Mouse (Mus musculus) embryonic facial prominence, embryonic 12.5 days (tissue): ENCODE measurements around the gene Erich3. TPM values are rescaled to one million over a fixed set of nuclear protein-coding genes. Genes with fewer than 3 reads are reported as not detected.

Source experiments
- ATAC-seq: fragments of 200-750 bp; cut with Nextera tagmentation; 2 replicates; pipeline ENCODE4 v1.8.0; 2017; ENCODE audit not compliant: insufficient number of reproducible peaks, insufficient read depth, low FRiP score, low TSS enrichment
- H3K27ac ChIP-seq: fragments of 300-500 bp; sonication (generic); 2 replicates; pipeline ENCODE4 v1.5.1; 2016; ENCODE audit warnings: mild to moderate bottlenecking
- H3K27me3 ChIP-seq: fragments of 300-500 bp; sonication (generic); 2 replicates; pipeline ENCODE4 v1.6.1; 2016; ENCODE audit warnings: mild to moderate bottlenecking, moderate library complexity
- H3K36me3 ChIP-seq: fragments of 300-500 bp; sonication (generic); 2 replicates; pipeline ENCODE4 v1.6.1; 2016; ENCODE audit warnings: mild to moderate bottlenecking
- H3K4me1 ChIP-seq: fragments of 300-500 bp; sonication (generic); 2 replicates; pipeline ENCODE4 v1.6.1; 2016
- H3K4me2 ChIP-seq: fragments of 300-500 bp; sonication (generic); replicated peaks from 2 replicates; pipeline ENCODE4 v1.6.1; 2016; ENCODE audit warnings: mild to moderate bottlenecking, moderate library complexity
- H3K4me3 ChIP-seq: fragments of 300-500 bp; sonication (generic); 2 replicates; pipeline ENCODE4 v1.5.1; 2016; ENCODE audit warnings: mild to moderate bottlenecking
- H3K9ac ChIP-seq: fragments of 300-500 bp; sonication (generic); 2 replicates; pipeline ENCODE4 v1.6.1; 2016; ENCODE audit warnings: mild to moderate bottlenecking, moderate library complexity
- H3K9me3 ChIP-seq: fragments of 300-500 bp; sonication (generic); 2 replicates; pipeline ENCODE4 v1.6.1; 2016; ENCODE audit warnings: mild to moderate bottlenecking, moderate library complexity
- WGBS: fragments of 180-500 bp; shearing (Covaris S2); methylation state at CpG from one replicate; pipeline ENCODE4 v1.1.7; 2016; 5-methylcytosine and 5-hydroxymethylcytosine counted together
- polyA plus RNA-seq: library from polyadenylated mRNA; unstranded; fragments of >200 nt; fragmentation: Nextera tagmentation; extraction: Ambion mirVana; gene quantifications from 2 replicates; pipeline ENCODE4 v1.2.1, GENCODE M21; 2016

Gene Erich3
- polyA plus RNA-seq, 1 experiment from 2014 or later: 0.32 TPM

DNA sequence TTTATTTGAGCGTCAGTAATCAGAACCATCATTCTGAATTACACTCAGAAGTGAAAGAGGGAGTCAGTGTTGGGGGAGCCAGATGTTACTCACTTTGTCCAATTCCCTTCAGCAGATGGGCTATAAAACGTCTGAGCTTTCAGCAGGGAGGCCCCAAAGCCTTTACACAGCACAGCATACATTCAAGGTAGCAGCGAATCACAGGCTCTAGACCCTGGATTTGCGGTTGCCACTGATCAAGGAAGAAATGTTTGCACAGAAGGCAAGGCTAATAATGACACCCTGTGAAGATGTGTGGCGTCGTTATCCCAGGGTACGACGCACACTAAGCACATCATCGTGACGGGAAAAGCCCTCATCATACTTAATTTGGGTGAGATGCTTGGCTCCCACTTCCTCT is 67.8 kb downstream of the Erich3 start:
- no peak overlapping the region for H3K9ac ChIP-seq
- H3K4me2 ChIP-seq: no peak overlapping the region
- no peaks in the 10 kb centered on the region for H3K36me3 ChIP-seq
- H3K27me3 ChIP-seq: no peaks in the 10 kb centered on the region
- H3K4me1 ChIP-seq: no peaks in the 10 kb centered on the region
- ATAC-seq: no peak
- no peaks in the 10 kb centered on the region for H3K9me3 ChIP-seq
- WGBS: 82% methylated on average over 10 of the region's 10 CpGs
- no peak overlapping the region for H3K4me3 ChIP-seq
- no peak overlapping the region for H3K27ac ChIP-seq

DNA sequence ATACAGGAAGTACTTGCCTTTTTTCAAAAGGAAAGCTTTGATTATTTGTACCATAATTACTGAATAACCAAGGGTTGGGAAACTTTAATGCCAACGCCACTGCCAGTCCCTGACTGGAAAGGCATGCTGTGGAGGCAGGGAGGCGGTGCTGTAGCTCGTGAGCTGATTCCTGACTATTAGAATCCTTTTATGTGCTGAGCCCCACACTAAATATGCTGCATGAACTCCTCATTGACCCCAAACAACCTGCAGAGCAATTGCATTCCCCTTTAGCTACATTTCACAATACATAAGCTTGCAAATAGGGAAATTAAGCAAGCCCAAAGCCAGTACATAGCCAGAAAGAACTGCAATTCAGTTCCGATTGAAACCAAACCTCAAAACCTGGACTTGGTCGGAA is 77.8 kb downstream of the Erich3 start:
- no peak overlapping the region for H3K27ac ChIP-seq
- H3K9me3 ChIP-seq: no peaks in the 10 kb centered on the region
- ATAC-seq: no peak
- H3K36me3 ChIP-seq: no peaks in the 10 kb centered on the region
- no peak overlapping the region for H3K4me3 ChIP-seq
- H3K27me3 ChIP-seq: no peaks in the 10 kb centered on the region
- H3K4me2 ChIP-seq: no peak overlapping the region
- WGBS: 71% methylated on average over 5 of the region's 5 CpGs
- no peaks in the 10 kb centered on the region for H3K4me1 ChIP-seq
- H3K9ac ChIP-seq: no peak overlapping the region

DNA sequence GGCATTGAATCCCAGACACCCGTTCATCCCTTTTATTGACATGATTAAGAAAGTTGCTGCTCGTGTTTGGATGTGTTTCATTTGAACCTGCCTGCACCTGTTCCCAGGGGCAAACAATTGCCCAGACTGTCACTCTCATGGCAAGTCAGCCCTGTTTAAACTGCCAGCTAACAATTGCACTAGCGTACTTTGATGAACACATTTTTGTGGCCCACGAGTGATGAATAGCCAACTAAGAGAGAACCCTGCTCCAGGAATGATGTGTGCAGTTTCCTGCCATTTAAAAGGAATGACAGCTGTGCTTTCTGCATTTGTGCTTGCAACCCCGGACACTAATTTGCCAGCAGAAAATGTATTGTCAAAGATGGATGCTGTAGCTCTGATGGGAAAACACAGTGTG is 79.3 kb downstream of the Erich3 start:
- H3K27me3 ChIP-seq: no peaks in the 10 kb centered on the region
- H3K4me3 ChIP-seq: no peak overlapping the region
- no peak overlapping the region for H3K9ac ChIP-seq
- WGBS: 72% methylated on average over 5 of the region's 5 CpGs
- no peak for ATAC-seq
- no peaks in the 10 kb centered on the region for H3K9me3 ChIP-seq
- no peaks in the 10 kb centered on the region for H3K4me1 ChIP-seq
- no peak overlapping the region for H3K4me2 ChIP-seq
- no peak overlapping the region for H3K27ac ChIP-seq
- H3K36me3 ChIP-seq: no peaks in the 10 kb centered on the region

DNA sequence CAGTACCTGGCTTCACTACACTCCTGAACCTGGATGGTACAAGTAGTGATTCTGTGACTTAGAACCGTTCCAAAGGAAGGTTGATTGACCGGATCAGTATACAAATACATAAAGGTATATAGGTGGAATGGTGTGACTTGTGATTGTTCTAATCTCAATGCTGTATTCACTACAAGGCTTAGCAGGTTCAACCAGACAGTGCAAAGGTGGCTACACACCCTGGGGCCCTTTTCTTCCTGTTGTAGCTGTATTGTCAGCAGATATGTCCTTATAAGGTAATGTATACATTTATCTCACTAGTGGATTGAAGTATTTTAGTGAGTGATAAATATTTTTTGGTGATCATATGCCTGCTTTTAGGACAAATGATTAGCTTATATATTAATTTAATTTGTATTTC is 80.7 kb downstream of the Erich3 start:
- Histone ChIP-seq H3K36me3 (no peaks in the 10 kb centered on the region), H3K27ac (no peak overlapping the region), H3K9ac (no peak overlapping the region), H3K4me2 (no peak overlapping the region), H3K27me3 (no peaks in the 10 kb centered on the region), H3K9me3 (no peaks in the 10 kb centered on the region), H3K4me1 (no peaks in the 10 kb centered on the region), H3K4me3 (no peak overlapping the region)
- no peak for ATAC-seq
- 91% methylated on average over 2 of the region's 2 CpGs for WGBS

DNA sequence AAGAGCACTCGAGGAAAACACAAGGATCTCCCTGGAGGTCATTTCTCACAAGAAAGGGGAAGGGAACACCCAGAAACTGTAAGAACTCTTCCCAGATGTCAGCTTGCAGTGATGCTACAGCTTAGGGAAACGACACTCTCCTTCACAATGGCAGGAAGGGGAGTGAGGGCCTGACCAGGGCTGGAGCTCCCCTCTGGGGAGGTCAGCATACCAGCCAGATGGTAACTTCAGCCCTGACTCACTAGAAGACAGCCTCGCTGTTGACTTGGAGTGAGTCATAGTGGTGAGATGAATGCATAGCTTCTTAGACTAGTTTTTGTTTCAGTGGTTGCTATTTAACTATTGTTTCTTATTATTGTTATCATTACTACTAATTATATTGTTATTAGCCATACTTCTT is 90.8 kb downstream of the Erich3 start:
- Histone ChIP-seq H3K4me1 (no peaks in the 10 kb centered on the region), H3K9me3 (no peaks in the 10 kb centered on the region), H3K36me3 (no peaks in the 10 kb centered on the region), H3K4me3 (no peak overlapping the region), H3K4me2 (no peak overlapping the region), H3K27me3 (no peaks in the 10 kb centered on the region), H3K27ac (no peak overlapping the region), H3K9ac (no peak overlapping the region)
- ATAC-seq: no peak
- 36% methylated on average over 3 of the region's 3 CpGs for WGBS

DNA sequence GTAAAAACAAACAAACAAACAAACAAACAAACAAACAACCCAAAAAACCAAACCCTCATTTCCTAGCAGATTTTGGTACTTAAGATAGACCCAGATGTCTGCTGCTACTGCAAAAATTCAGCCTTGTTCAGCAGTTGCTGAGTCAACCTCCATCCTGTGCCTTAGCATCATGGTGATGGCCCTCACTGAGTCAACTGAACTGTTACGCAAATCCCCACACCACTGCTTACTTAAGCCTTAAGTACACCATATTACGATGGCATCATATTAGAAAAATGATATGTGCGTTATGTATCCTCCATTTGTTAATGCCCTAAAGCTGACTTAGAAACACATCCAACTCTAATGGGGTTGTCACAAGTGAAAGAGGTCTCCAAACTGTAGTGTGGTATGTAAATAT is 91.6 kb downstream of the Erich3 start:
- H3K4me1 ChIP-seq: no peaks in the 10 kb centered on the region
- H3K9ac ChIP-seq: no peak overlapping the region
- H3K27ac ChIP-seq: no peak overlapping the region
- H3K4me3 ChIP-seq: no peak overlapping the region
- no peaks in the 10 kb centered on the region for H3K9me3 ChIP-seq
- no peaks in the 10 kb centered on the region for H3K27me3 ChIP-seq
- no peak overlapping the region for H3K4me2 ChIP-seq
- 93% methylated on average over 3 of the region's 3 CpGs for WGBS
- H3K36me3 ChIP-seq: no peaks in the 10 kb centered on the region
- ATAC-seq: no peak

DNA sequence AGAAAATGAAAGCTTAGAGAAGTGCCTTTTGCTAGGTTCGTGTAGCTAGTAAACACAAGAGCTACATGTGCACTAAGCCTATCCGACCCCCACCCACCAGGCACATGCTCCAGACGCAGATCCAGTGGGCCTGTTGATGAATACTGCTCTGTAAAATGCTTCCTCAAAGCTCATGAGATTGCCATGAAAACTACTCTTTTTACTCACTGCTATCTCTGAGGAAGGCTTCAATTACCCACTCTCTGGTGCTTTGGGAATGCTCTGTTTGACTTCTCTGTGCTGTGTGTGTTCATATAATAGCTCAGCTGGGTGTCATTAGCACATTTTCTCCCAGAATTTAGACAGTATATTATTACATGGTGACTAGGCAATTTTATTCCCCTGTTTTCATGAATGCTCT is 94.4 kb downstream of the Erich3 start:
- H3K36me3 ChIP-seq: no peaks in the 10 kb centered on the region
- H3K9ac ChIP-seq: no peak overlapping the region
- H3K27ac ChIP-seq: no peak overlapping the region
- no peak overlapping the region for H3K4me2 ChIP-seq
- no peak overlapping the region for H3K4me3 ChIP-seq
- no peaks in the 10 kb centered on the region for H3K27me3 ChIP-seq
- no peak for ATAC-seq
- H3K4me1 ChIP-seq: no peaks in the 10 kb centered on the region
- 54% methylated on average over 3 of the region's 3 CpGs for WGBS
- H3K9me3 ChIP-seq: no peaks in the 10 kb centered on the region

DNA sequence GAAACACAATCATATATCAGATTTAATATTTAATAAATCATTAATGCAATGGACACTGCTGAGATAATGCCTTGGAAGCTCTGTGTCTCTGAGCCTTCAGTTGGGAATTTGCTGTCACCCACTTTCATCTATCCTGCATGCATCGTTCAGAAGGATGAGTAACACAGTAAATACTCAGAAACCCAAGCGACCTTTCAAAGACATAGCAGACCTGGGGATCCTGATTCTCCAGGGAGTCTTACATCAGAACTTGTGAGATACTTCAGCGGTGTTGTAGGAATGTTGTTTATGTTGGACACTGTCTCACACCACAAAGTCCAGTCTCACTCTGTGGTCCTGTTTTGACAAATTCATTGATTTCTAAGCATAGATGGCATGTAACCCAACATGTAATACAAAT is 97.4 kb downstream of the Erich3 start:
- WGBS: 76% methylated on average over 3 of the region's 3 CpGs
- no peak for ATAC-seq
- Histone ChIP-seq H3K4me3 (no peak overlapping the region), H3K27me3 (no peaks in the 10 kb centered on the region), H3K36me3 (no peaks in the 10 kb centered on the region), H3K9me3 (no peaks in the 10 kb centered on the region), H3K9ac (no peak overlapping the region), H3K27ac (no peak overlapping the region), H3K4me2 (no peak overlapping the region), H3K4me1 (0 out of 2 replicates have a peak, but pooled peaks cover 5% of the 10 kb centered on the region)

DNA sequence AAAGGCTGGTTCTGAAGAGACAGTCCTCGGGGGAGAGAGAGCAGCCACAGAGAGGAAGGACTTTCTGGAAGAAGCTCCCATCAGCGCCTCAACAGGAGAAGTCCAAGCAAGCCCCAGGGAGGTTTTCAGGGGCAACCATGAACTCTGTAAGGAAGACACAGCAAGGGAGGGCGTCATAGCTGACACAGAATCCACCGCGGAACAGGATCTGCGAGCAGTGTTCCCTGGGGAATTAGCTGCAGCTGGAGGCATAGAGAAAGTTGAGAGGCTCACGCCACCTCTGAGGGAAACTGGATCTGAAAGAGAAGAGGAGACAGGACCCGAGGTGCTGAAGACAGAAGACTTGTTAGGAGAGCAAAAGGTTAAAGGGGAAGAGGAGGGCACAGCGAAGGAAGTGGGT is 99.7 kb downstream of the Erich3 start:
- Histone ChIP-seq H3K27ac (no peak overlapping the region), H3K4me3 (no peak overlapping the region), H3K9me3 (no peaks in the 10 kb centered on the region), H3K4me2 (no peak overlapping the region), H3K4me1 (0 out of 2 replicates have a peak, but pooled peaks cover 5% of the 10 kb centered on the region), H3K9ac (no peak overlapping the region), H3K27me3 (no peaks in the 10 kb centered on the region), H3K36me3 (no peaks in the 10 kb centered on the region)
- WGBS: 39% methylated on average over 9 of the region's 9 CpGs
- ATAC-seq: no peak

DNA sequence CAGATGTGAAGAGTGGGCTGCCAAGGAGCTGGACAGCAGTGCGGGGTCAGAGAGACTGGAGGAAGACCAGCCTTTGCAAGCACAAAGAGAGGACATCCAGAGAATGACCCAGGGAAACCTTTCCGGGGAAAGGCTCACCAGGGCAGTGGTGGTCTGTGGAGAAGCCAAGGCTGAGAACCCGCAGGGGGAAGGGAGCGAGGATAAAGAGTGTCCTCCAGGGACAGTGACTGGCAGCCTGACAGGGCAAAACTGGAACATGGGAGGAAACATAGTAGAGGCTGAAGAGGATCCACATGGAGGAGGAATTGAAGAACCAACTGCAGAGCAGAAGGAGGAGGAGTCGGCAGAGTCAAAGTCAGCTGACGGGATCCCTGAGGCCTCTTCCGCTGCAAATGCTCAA is 100.5 kb downstream of the Erich3 start:
- Histone ChIP-seq H3K9ac (no peak overlapping the region), H3K36me3 (no peaks in the 10 kb centered on the region), H3K9me3 (no peaks in the 10 kb centered on the region), H3K4me3 (no peak overlapping the region), H3K27ac (no peak overlapping the region), H3K4me2 (no peak overlapping the region), H3K4me1 (0 out of 2 replicates have a peak, but pooled peaks cover 5% of the 10 kb centered on the region), H3K27me3 (no peaks in the 10 kb centered on the region)
- 84% methylated on average over 7 of the region's 7 CpGs for WGBS
- ATAC-seq: no peak

DNA sequence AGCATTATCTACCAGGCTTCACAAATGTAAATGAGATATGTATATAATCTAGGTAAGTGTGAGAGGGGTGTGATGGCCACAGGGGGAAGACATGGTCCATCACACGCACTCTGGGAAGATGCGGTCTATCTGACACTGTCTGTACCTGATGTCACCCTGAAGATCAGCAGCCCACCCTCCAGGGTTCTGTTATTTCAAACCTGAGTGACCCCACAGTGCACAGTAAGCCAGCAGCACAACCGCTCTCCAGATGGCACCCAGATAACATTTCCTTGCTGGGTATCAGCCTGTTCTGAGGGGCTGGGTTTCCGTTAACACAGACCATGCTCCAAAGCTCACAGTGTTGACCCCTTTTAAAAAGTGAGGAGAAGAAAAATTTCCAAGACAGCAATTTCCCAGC is 102.7 kb downstream of the Erich3 start:
- Histone ChIP-seq H3K4me2 (no peak overlapping the region), H3K27ac (no peak overlapping the region), H3K27me3 (no peaks in the 10 kb centered on the region), H3K9ac (no peak overlapping the region), H3K36me3 (no peaks in the 10 kb centered on the region), H3K4me3 (no peak overlapping the region), H3K9me3 (no peaks in the 10 kb centered on the region), H3K4me1 (0 out of 2 replicates have a peak, but pooled peaks cover 5% of the 10 kb centered on the region)
- WGBS: 52% methylated on average over 4 of the region's 4 CpGs
- no peak for ATAC-seq

DNA sequence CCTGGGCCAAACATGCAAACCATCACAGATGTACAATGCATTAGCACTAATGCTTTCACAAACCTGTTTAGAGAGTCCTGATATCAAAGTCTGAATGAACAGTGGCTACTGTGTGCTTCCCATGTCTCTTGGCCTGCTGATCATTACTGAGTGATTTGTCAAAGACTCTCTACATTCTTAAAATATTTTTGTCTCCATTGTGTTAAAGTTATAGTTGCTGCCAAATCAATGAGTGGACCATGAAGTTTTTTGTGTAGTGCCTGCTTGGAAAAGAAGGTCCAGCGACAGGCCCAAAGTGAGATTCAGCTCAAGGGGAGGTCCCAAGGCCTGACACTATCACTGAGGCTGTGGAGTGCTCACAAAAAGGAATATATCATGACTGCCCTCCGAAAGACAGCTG is 108.0 kb downstream of the Erich3 start:
- 88% methylated on average over 2 of the region's 2 CpGs for WGBS
- H3K9ac ChIP-seq: no peak overlapping the region
- no peak overlapping the region for H3K27ac ChIP-seq
- no peaks in the 10 kb centered on the region for H3K27me3 ChIP-seq
- H3K4me3 ChIP-seq: no peak overlapping the region
- no peak overlapping the region for H3K4me2 ChIP-seq
- H3K4me1 ChIP-seq: no peaks in the 10 kb centered on the region
- H3K9me3 ChIP-seq: no peaks in the 10 kb centered on the region
- no peaks in the 10 kb centered on the region for H3K36me3 ChIP-seq
- ATAC-seq: no peak
